Mouse (Mus musculus) MEL (cell line): ENCODE measurements at regions not wholly inside any gene's neighbourhood (a gene's known extent, or its start where the extent isn't known, plus 50 kb on each side); places are given as distances from the start of the nearest gene placed in this dataset.

ENCODE experiments used
- DNase-seq: peaks from one replicate; pipeline ENCODE4 v3.0.0; 2011; ENCODE audit warnings: low read depth, low spot score
- H3K27ac ChIP-seq: 2 replicates; pipeline ENCODE4 v1.5.1; 2012; ENCODE audit warnings: low read depth, mild to moderate bottlenecking, control low read depth, low read length, moderate library complexity; ENCODE audit not compliant: control insufficient read depth
- H3K27me3 ChIP-seq, 2 experiments: fragments of 150-350 bp in 1 of 2; sonication (generic) in 1 of 2; 2 replicates each; pipeline ENCODE4 v1.6.1; 2012; ENCODE audit warnings: low read length in 2 of 2, mild to moderate bottlenecking in 2 of 2, improper control_type of control experiment in 1 of 2, moderate library complexity in 1 of 2; ENCODE audit not compliant: insufficient read depth in 2 of 2, control insufficient read depth in 1 of 2
- H3K36me3 ChIP-seq, 2 experiments: 2 replicates each; pipeline ENCODE4 v1.6.1; 2012 to 2014; ENCODE audit warnings: low read length in 2 of 2, improper control_type of control experiment in 1 of 2, inconsistent platforms in 1 of 2, mild to moderate bottlenecking in 1 of 2; ENCODE audit not compliant: insufficient read depth in 2 of 2, control insufficient read depth in 1 of 2
- H3K4me1 ChIP-seq, 2 experiments: fragments of 150-350 bp in 1 of 2; sonication (generic) in 1 of 2; 2 replicates each; pipeline ENCODE4 v1.6.1; 2012; ENCODE audit warnings: low read length in 2 of 2, improper control_type of control experiment in 1 of 2, mild to moderate bottlenecking in 1 of 2; ENCODE audit not compliant: insufficient read depth in 2 of 2, control insufficient read depth in 1 of 2
- H3K4me3 ChIP-seq, 2 experiments: fragments of 150-350 bp in 1 of 2; sonication (generic) in 1 of 2; 2 replicates each; pipeline ENCODE4 v1.5.1; 2012; ENCODE audit warnings: low read depth in 2 of 2, low read length in 2 of 2, mild to moderate bottlenecking in 2 of 2, moderate library complexity in 2 of 2, control low read depth in 1 of 2, improper control_type of control experiment in 1 of 2; ENCODE audit not compliant: control insufficient read depth in 1 of 2, insufficient read depth in 1 of 2
- H3K79me2 ChIP-seq: 2 replicates; pipeline ENCODE4 v1.6.1; 2012; ENCODE audit warnings: mild to moderate bottlenecking, low read length, moderate library complexity; ENCODE audit not compliant: control insufficient read depth, poor library complexity, insufficient read depth
- H3K9ac ChIP-seq: 2 replicates; pipeline ENCODE4 v1.6.1; 2012; ENCODE audit warnings: low read depth, mild to moderate bottlenecking, control low read depth, low read length, moderate library complexity; ENCODE audit not compliant: control insufficient read depth, poor library complexity, severe bottlenecking
- H3K9me3 ChIP-seq: fragments of 150-350 bp; sonication (generic); replicated peaks from 2 replicates; pipeline ENCODE4 v1.6.1; 2012; ENCODE audit warnings: mild to moderate bottlenecking, low read length, improper control_type of control experiment, moderate library complexity; ENCODE audit not compliant: insufficient read depth
- CHD2 ChIP-seq: IDR thresholded peaks from 2 replicates; pipeline ENCODE4 v1.6.1; 2011; ENCODE audit warnings: low read length, improper control_type of control experiment
- ELF1 ChIP-seq: IDR thresholded peaks from 2 replicates; pipeline ENCODE4 v1.6.1; 2014; ENCODE audit warnings: low read depth, mild to moderate bottlenecking, inconsistent platforms, low read length, improper control_type of control experiment, moderate library complexity
- EP300 ChIP-seq, 2 experiments: IDR thresholded peaks; 2 replicates each; pipeline ENCODE4 v1.6.1; 2011; ENCODE audit warnings: improper control_type of control experiment in 2 of 2, low read length in 2 of 2, low read depth in 1 of 2, mild to moderate bottlenecking in 1 of 2
- ETS1 ChIP-seq: IDR thresholded peaks from 2 replicates; pipeline ENCODE4 v1.6.1; 2012; ENCODE audit warnings: low read depth, mild to moderate bottlenecking, inconsistent platforms, low read length, improper control_type of control experiment, moderate library complexity
- GABPA ChIP-seq: IDR thresholded peaks from 2 replicates; pipeline ENCODE4 v1.6.1; 2012; ENCODE audit warnings: low read depth, mild to moderate bottlenecking, inconsistent platforms, low read length, improper control_type of control experiment, moderate library complexity
- GATA1 ChIP-seq: IDR thresholded peaks from 2 replicates; pipeline ENCODE4 v1.6.1; 2011; ENCODE audit warnings: low read depth, low read length, improper control_type of control experiment
- HCFC1 ChIP-seq: IDR thresholded peaks from 2 replicates; pipeline ENCODE4 v1.6.1; 2012; ENCODE audit warnings: low read depth, mild to moderate bottlenecking, inconsistent platforms, low read length, improper control_type of control experiment, moderate library complexity
- JUND ChIP-seq: IDR thresholded peaks from 2 replicates; pipeline ENCODE4 v1.6.1; 2011; ENCODE audit warnings: low read depth, mild to moderate bottlenecking, improper control_type of control experiment, low read length
- MAFK ChIP-seq: IDR thresholded peaks from 2 replicates; pipeline ENCODE4 v1.6.1; 2011; ENCODE audit warnings: low read depth, mild to moderate bottlenecking, low read length, improper control_type of control experiment, borderline replicate concordance
- MEF2A ChIP-seq: IDR thresholded peaks from 2 replicates; pipeline ENCODE4 v1.6.1; 2014; ENCODE audit warnings: low read depth, mild to moderate bottlenecking, inconsistent platforms, low read length, improper control_type of control experiment; ENCODE audit not compliant: poor library complexity, insufficient replicate concordance, severe bottlenecking; ENCODE audit errors: extremely low read depth
- MXI1 ChIP-seq: IDR thresholded peaks from 2 replicates; pipeline ENCODE4 v1.6.1; 2011; ENCODE audit warnings: mild to moderate bottlenecking, low read depth, low read length, improper control_type of control experiment
- MYB ChIP-seq: IDR thresholded peaks from 2 replicates; pipeline ENCODE4 v1.6.1; 2011; ENCODE audit warnings: mild to moderate bottlenecking, low read depth, low read length, improper control_type of control experiment
- MYC ChIP-seq: IDR thresholded peaks from 2 replicates; pipeline ENCODE4 v1.6.1; 2011; ENCODE audit warnings: low read depth, mild to moderate bottlenecking, low read length, improper control_type of control experiment, moderate library complexity
- NELFE ChIP-seq: IDR thresholded peaks from 2 replicates; pipeline ENCODE4 v1.6.1; 2011; ENCODE audit warnings: low read depth, low read length, improper control_type of control experiment
- NRF1 ChIP-seq: IDR thresholded peaks from 2 replicates; pipeline ENCODE4 v1.6.1; 2014; ENCODE audit warnings: low read depth, mild to moderate bottlenecking, inconsistent platforms, low read length, improper control_type of control experiment, moderate library complexity; ENCODE audit not compliant: poor library complexity, insufficient read depth, severe bottlenecking
- POLR2A ChIP-seq, 2 experiments: IDR thresholded peaks; 2 replicates each; pipeline ENCODE4 v1.6.1; 2011 to 2012; ENCODE audit warnings: low read length in 2 of 2, mild to moderate bottlenecking in 2 of 2, control low read depth in 1 of 2, improper control_type of control experiment in 1 of 2, low read depth in 1 of 2, moderate library complexity in 1 of 2; ENCODE audit not compliant: control insufficient read depth in 1 of 2, insufficient read depth in 1 of 2, poor library complexity in 1 of 2
- POLR2AphosphoS2 ChIP-seq: IDR thresholded peaks from 2 replicates; pipeline ENCODE4 v1.6.1; 2011; ENCODE audit warnings: low read length, improper control_type of control experiment
- RAD21 ChIP-seq: IDR thresholded peaks from 2 replicates; pipeline ENCODE4 v1.6.1; 2011; ENCODE audit warnings: mild to moderate bottlenecking, low read depth, low read length, improper control_type of control experiment
- RCOR1 ChIP-seq: IDR thresholded peaks from 2 replicates; pipeline ENCODE4 v1.6.1; 2012; ENCODE audit warnings: low read depth, mild to moderate bottlenecking, inconsistent platforms, low read length, improper control_type of control experiment
- SIN3A ChIP-seq: IDR thresholded peaks from 2 replicates; pipeline ENCODE4 v1.6.1; 2012; ENCODE audit warnings: low read length, improper control_type of control experiment, inconsistent platforms
- TBP ChIP-seq: IDR thresholded peaks from 2 replicates; pipeline ENCODE4 v1.8.0; 2011; ENCODE audit warnings: low read depth, low read length, improper control_type of control experiment
- TCF12 ChIP-seq: IDR thresholded peaks from 2 replicates; pipeline ENCODE4 v1.6.1; 2014; ENCODE audit warnings: low read depth, mild to moderate bottlenecking, inconsistent platforms, low read length, improper control_type of control experiment, moderate library complexity
- UBTF ChIP-seq: IDR thresholded peaks from 2 replicates; pipeline ENCODE4 v1.6.1; 2012; ENCODE audit warnings: low read depth, mild to moderate bottlenecking, inconsistent platforms, low read length, improper control_type of control experiment, moderate library complexity, borderline replicate concordance; ENCODE audit not compliant: insufficient read depth
- USF1 ChIP-seq: IDR thresholded peaks from 2 replicates; pipeline ENCODE4 v1.6.1; 2014; ENCODE audit warnings: low read depth, mild to moderate bottlenecking, inconsistent platforms, low read length, improper control_type of control experiment, moderate library complexity
- ZC3H11A ChIP-seq: IDR thresholded peaks from 2 replicates; pipeline ENCODE4 v1.6.1; 2012; ENCODE audit warnings: low read depth, mild to moderate bottlenecking, inconsistent platforms, low read length, improper control_type of control experiment
- ZKSCAN1 ChIP-seq: IDR thresholded peaks from 2 replicates; pipeline ENCODE4 v1.6.1; 2012; ENCODE audit warnings: low read depth, mild to moderate bottlenecking, inconsistent platforms, low read length, improper control_type of control experiment, moderate library complexity
- ZMIZ1 ChIP-seq: IDR thresholded peaks from 2 replicates; pipeline ENCODE4 v1.6.1; 2012; ENCODE audit warnings: low read depth, mild to moderate bottlenecking, inconsistent platforms, low read length, improper control_type of control experiment, moderate library complexity
- ZNF384 ChIP-seq: IDR thresholded peaks from 2 replicates; pipeline ENCODE4 v1.6.1; 2012; ENCODE audit warnings: low read depth, mild to moderate bottlenecking, inconsistent platforms, low read length, improper control_type of control experiment

DNA sequence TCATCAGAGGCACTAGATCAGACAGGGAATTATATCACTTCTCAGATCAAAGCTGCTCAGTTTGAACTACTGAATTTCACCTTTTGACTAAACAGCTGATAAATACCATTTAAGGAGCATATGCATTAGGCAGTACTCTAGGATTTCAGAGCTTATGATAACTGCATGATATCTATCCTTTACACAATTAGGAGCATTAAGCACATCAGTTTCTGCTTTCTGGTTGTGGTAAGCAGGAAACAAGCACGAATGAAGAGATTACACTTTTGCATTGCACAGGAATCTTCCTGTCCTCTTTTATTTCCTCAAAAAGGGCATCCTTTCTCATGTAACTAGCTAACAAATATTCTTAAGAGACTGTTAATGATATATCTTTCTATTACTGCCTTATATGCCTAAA is 1631.2 kb upstream of the Cdh9 start:
- peaks cover 0 to 6% of the 10 kb centered on the region in 2 experiments; a peak in 2 of 4 replicates for H3K36me3 ChIP-seq
- no peak overlapping the region for H3K4me3 ChIP-seq
- TF ChIP-seq ETS1 (peak; percentile 53; the same call in 1 of the 2 replicates), MAFK (no peak), POLR2A (IDR thresholded peaks at IDR 0.05; ENCODE audit: control insufficient read depth in 1 of 2, insufficient read depth in 1 of 2, low read depth in 1 of 2, low read length in 2 of 2, poor library complexity in 1 of 2) (no peak), GATA1 (peak; percentile 71), TCF12 (peak; percentile 34; the same call in 1 of the 2 replicates), ELF1 (no peak), RCOR1 (peak; percentile 75; the same call in 1 of the 2 replicates), EP300 (IDR thresholded peaks at IDR 0.05; ENCODE audit: low read depth in 1 of 2, low read length in 2 of 2) (peak; percentile 67 to 78; a peak in 3 of 4 replicates), MXI1 (no peak)
- no peaks in the 10 kb centered on the region for H3K9me3 ChIP-seq
- no peaks in the 10 kb centered on the region for H3K79me2 ChIP-seq
- no peaks in the 10 kb centered on the region for H3K27me3 ChIP-seq
- H3K27ac ChIP-seq: no peak overlapping the region
- no peak overlapping the region for H3K9ac ChIP-seq
- H3K4me1 ChIP-seq: peaks cover 3 to 5% of the 10 kb centered on the region in 2 experiments; a peak in 2 of 4 replicates
- DNase-seq: peak; percentile 59

GRCm38 (mm10) chr15:15102185-15102584 is 1626.4 kb upstream of the Cdh9 start:
- Histone ChIP-seq H3K27me3 (no peaks in the 10 kb centered on the region), H3K27ac (no peak overlapping the region), H3K79me2 (no peaks in the 10 kb centered on the region), H3K9ac (no peak overlapping the region), H3K9me3 (no peaks in the 10 kb centered on the region), H3K4me3 (no peak overlapping the region), H3K4me1 (peaks cover 3 to 5% of the 10 kb centered on the region in 2 experiments; a peak in 2 of 4 replicates), H3K36me3 (peaks cover 0 to 9% of the 10 kb centered on the region in 2 experiments; a peak in 2 of 4 replicates)
- peak; percentile 86 for DNase-seq
- TF ChIP-seq TBP: no peak
- 0 out of 2 replicates have a peak, but pooled peaks have one; percentile 65 for TF ChIP-seq MYC
- TF ChIP-seq POLR2A (IDR thresholded peaks at IDR 0.05; ENCODE audit: control insufficient read depth in 1 of 2, insufficient read depth in 1 of 2, low read depth in 1 of 2, low read length in 2 of 2, poor library complexity in 1 of 2): no peak
- no peak for TF ChIP-seq POLR2AphosphoS2
- peak; percentile 59; the same call in 1 of the 2 replicates for TF ChIP-seq MYB
- peak; percentile 100 for TF ChIP-seq ZNF384
- no peak for TF ChIP-seq ZMIZ1
- no peak for TF ChIP-seq RAD21
- TF ChIP-seq EP300 (IDR thresholded peaks at IDR 0.05; ENCODE audit: low read depth in 1 of 2, low read length in 2 of 2): peak; percentile 97 to 99
- peak; percentile 55; the same call in 1 of the 2 replicates for TF ChIP-seq HCFC1
- no peak; the same call in 1 of the 2 replicates for TF ChIP-seq MXI1
- peak; percentile 99 for TF ChIP-seq GATA1
- 0 out of 2 replicates have a peak, but pooled peaks have one; percentile 36 for TF ChIP-seq ELF1
- TF ChIP-seq NRF1: no peak
- no peak for TF ChIP-seq UBTF
- no peak for TF ChIP-seq NELFE
- no peak for TF ChIP-seq JUND
- peak; percentile 70; the same call in 1 of the 2 replicates for TF ChIP-seq MEF2A
- TF ChIP-seq CHD2: no peak
- peak; percentile 100 for TF ChIP-seq RCOR1
- no peak for TF ChIP-seq GABPA
- no peak for TF ChIP-seq USF1
- peak; percentile 70; the same call in 1 of the 2 replicates for TF ChIP-seq MAFK
- no peak for TF ChIP-seq ZC3H11A
- peak; percentile 95 for TF ChIP-seq TCF12
- no peak; the same call in 1 of the 2 replicates for TF ChIP-seq ZKSCAN1
- peak; percentile 84 for TF ChIP-seq SIN3A
